Mouse (Mus musculus): ENCODE data around the gene Lbp.

DNA sequence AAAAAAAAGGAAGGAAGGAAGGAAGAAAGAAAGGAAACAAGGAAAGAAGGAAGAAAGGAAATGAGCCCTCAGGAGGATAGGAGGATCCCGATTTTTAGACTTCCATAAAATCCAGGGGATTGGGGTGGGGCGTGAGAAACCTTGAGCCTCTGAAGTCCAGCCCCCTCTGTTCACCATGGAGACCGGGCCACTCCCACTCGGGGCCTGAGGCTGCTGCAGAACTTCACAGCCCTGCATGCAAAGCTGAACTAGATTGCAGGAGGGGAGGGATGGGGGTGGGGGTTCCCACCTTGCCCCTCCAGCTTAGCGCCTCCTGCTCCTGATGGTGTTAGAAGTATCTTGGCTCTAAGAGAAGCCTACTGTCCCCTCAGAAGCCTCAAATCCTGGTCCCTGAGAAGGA lies 49.4 kb upstream of the Lbp start:
- TF ChIP-seq CTCF (IDR thresholded peaks at IDR 0.05) = no peak
- no peak for TF ChIP-seq POLR2A (IDR thresholded peaks at IDR 0.05; ENCODE audit: insufficient read depth, low read depth, low read length)
- TF ChIP-seq EP300 (IDR thresholded peaks at IDR 0.05; ENCODE audit: insufficient read depth, low read depth, low read length) = no peak
